Mouse (Mus musculus) forebrain, embryonic 12.5 days (tissue): ENCODE measurements around the gene Dxo. TPM values are rescaled to one million over a fixed set of nuclear protein-coding genes. Genes with fewer than 3 reads are reported as not detected.
"Not testable (repeated sequence)": the region's sequence is repeated elsewhere in the genome, so short reads cannot be mapped to it uniquely, and the experiment has no call there.

ENCODE experiments used
- ATAC-seq: fragments of 200-750 bp; cut with Nextera tagmentation; 2 replicates; pipeline ENCODE4 v1.8.0; 2017; ENCODE audit warnings: moderate TSS enrichment; ENCODE audit not compliant: low FRiP score
- H3K27ac ChIP-seq: fragments of 300-500 bp; sonication (generic); 2 replicates; pipeline ENCODE4 v1.5.1; 2016; ENCODE audit warnings: mild to moderate bottlenecking
- H3K27me3 ChIP-seq: fragments of 300-500 bp; sonication (generic); 2 replicates; pipeline ENCODE4 v1.6.1; 2016; ENCODE audit warnings: mild to moderate bottlenecking
- H3K36me3 ChIP-seq: fragments of 300-500 bp; sonication (generic); replicated peaks from 2 replicates; pipeline ENCODE4 v1.6.1; 2016; ENCODE audit warnings: mild to moderate bottlenecking
- H3K4me1 ChIP-seq: fragments of 300-500 bp; sonication (generic); 2 replicates; pipeline ENCODE4 v1.6.1; 2016
- H3K4me2 ChIP-seq: fragments of 300-500 bp; sonication (generic); 2 replicates; pipeline ENCODE4 v1.6.1; 2016; ENCODE audit warnings: mild to moderate bottlenecking, moderate library complexity
- H3K4me3 ChIP-seq: fragments of 300-500 bp; sonication (generic); replicated peaks from 2 replicates; pipeline ENCODE4 v1.5.1; 2016; ENCODE audit warnings: mild to moderate bottlenecking
- H3K9ac ChIP-seq: fragments of 300-500 bp; sonication (generic); 2 replicates; pipeline ENCODE4 v1.6.1; 2016; ENCODE audit warnings: mild to moderate bottlenecking
- H3K9me3 ChIP-seq: fragments of 300-500 bp; sonication (generic); 2 replicates; pipeline ENCODE4 v1.6.1; 2016
- WGBS: fragments of 180-500 bp; shearing (Covaris S2); methylation state at CpG from one replicate; pipeline ENCODE4 v1.1.7; 2016; 5-methylcytosine and 5-hydroxymethylcytosine counted together
- polyA plus RNA-seq: library from polyadenylated mRNA; unstranded; fragments of >200 nt; fragmentation: Nextera tagmentation; extraction: Ambion mirVana; gene quantifications from 2 replicates; pipeline ENCODE4 v1.2.1, GENCODE M21; 2016

Gene Dxo
- polyA plus RNA-seq, result 72.9 and 77.6 TPM in 2 replicates

- no peaks in the 10 kb centered on the region for H3K9me3 ChIP-seq
- peak; percentile 92 for ATAC-seq
- H3K36me3 ChIP-seq, result peaks cover 51% of the 10 kb centered on the region
- H3K4me3 ChIP-seq, result peak within 1 kb of the TSS; percentile 78
- H3K27ac ChIP-seq, result peak within 1 kb of the TSS; percentile 86
- peak within 1 kb of the TSS; percentile 78 for H3K9ac ChIP-seq
- H3K27me3 ChIP-seq, result no peaks in the 10 kb centered on the region
- H3K4me2 ChIP-seq, result peak within 1 kb of the TSS; percentile 100
- under 1% methylated on average over 40 of the region's 40 CpGs for WGBS
- H3K4me1 ChIP-seq, result peaks cover 28% of the 10 kb centered on the region
These were observed at the start of gene Dxo, which contains the start of gene Stk19 for GRCm38 (mm10) chr17:34836856-34837221. TSS of gene Dxo (plus strand) at chr17:34837019. TSS of gene Stk19 (minus strand) at chr17:34836945.

GRCm38 (mm10) chr17:34795016-34795415 lies 41.8 kb upstream of the Dxo start:
- Histone ChIP-seq H3K9me3 (peaks cover 3% of the 10 kb centered on the region; the same call in 1 of the 2 replicates), H3K27me3 (no peaks in the 10 kb centered on the region), H3K4me1 (no peaks in the 10 kb centered on the region), H3K9ac (no peak overlapping the region), H3K4me2 (no peak overlapping the region), H3K36me3 (no peaks in the 10 kb centered on the region), H3K27ac (no peak overlapping the region), H3K4me3 (no peak overlapping the region)
- WGBS, result 86% methylated on average over 10 of the region's 10 CpGs
- no peak for ATAC-seq

DNA sequence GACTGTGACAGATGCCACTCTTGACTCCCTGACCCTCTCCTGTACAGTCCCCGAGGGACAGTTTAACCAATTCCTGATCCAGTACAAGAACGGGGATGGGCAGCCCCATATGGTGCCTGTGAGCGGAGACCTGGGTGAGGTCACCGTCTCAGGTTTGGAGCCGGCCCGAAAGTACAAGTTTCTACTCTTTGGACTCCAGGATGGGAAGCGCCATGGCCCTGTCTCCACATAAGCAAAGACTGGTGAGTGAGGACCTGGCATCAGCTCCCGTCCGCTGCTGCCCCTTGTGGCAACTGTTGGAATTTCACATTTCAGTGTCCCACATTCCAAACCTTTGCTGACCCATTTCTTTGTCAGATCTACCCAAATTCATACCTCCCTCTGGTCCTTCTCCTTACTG lies 41.2 kb upstream of the Dxo start:
- Histone ChIP-seq H3K27me3 (no peaks in the 10 kb centered on the region), H3K9ac (no peak overlapping the region), H3K36me3 (no peaks in the 10 kb centered on the region), H3K4me1 (no peaks in the 10 kb centered on the region), H3K9me3 (peaks cover 3% of the 10 kb centered on the region; the same call in 1 of the 2 replicates), H3K4me2 (no peak overlapping the region), H3K27ac (no peak overlapping the region), H3K4me3 (no peak overlapping the region)
- ATAC-seq, result no peak
- 65% methylated on average over 9 of the region's 9 CpGs for WGBS

- Histone ChIP-seq H3K9me3 (peaks cover 3% of the 10 kb centered on the region; the same call in 1 of the 2 replicates), H3K9ac (no peak overlapping the region), H3K27me3 (no peaks in the 10 kb centered on the region), H3K27ac (no peak overlapping the region), H3K4me2 (no peak overlapping the region), H3K4me3 (no peak overlapping the region), H3K36me3 (no peaks in the 10 kb centered on the region), H3K4me1 (no peaks in the 10 kb centered on the region)
- ATAC-seq, result no peak
- WGBS, result 85% methylated on average over 8 of the region's 8 CpGs
These were observed 40.3 kb upstream of the Dxo start for GRCm38 (mm10) chr17:34796311-34797140.

DNA sequence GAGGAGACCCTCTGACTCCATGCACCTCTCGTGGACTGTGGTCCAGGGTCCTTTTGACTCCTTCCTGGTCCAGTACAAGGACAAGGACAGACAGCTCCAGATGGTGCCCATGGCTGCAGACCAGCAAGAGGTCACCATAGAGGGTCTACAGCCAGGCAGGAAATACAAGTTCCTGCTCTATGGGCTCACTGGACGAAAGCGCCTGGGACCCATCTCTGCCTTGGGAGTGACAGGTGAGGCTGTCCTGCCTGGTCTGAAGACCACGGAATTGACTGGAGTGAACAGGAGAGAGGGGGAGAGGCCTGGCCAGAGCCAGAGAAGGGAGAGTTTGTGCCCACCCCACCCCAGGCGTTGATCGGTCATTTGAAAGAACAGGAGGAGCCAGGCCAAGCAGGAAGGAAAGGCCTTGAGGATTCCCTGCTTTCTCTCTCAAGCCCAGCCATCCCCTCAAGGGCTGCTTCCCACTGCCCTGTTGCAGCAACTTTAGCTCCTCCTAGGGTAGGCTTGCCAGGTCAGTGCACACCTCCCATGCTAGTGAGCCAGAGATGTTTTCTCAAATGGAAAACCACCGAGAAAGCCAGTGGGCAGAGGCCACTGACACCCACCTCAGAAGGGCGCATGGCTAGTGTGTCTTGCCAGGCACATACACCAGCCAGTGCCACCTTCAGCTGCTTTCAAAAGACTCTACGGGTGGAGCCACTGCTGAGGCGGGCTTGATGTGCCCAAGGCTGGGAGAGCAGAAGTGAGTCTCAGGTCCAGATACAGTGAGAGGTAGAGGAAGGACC lies 39.4 kb upstream of the Dxo start:
- WGBS, result 90% methylated on average over 10 of the region's 10 CpGs
- not testable (repeated sequence) for H3K27me3 ChIP-seq, H3K9me3 ChIP-seq, H3K36me3 ChIP-seq, H3K4me3 ChIP-seq, H3K4me1 ChIP-seq, ATAC-seq, H3K9ac ChIP-seq, H3K27ac ChIP-seq, H3K4me2 ChIP-seq

DNA sequence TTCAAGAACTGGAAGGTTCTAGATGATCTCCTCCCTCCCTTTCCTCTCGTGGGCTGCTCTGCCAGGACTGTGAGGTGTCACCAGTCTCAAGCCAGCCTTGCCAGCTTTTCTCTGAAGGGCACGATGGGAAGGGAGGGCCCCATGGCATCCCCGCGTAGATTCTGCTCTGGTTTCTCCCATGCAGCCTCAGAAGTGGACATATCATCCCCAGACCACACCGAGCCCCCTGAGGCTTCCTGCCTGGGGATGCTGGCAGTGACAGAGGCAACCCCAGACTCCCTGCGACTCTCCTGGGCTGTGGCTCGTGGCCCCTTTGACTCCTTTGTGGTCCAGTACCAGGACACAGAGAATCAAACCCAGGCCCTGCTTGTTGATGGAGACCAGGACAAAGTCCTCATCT lies 38.7 kb upstream of the Dxo start:
- not testable (repeated sequence) for H3K9me3 ChIP-seq, H3K4me1 ChIP-seq, H3K4me3 ChIP-seq, H3K4me2 ChIP-seq, ATAC-seq, H3K27ac ChIP-seq, H3K27me3 ChIP-seq, H3K36me3 ChIP-seq, H3K9ac ChIP-seq
- WGBS, result 91% methylated on average over 6 of the region's 7 CpGs

- 91% methylated on average over 15 of the region's 17 CpGs for WGBS
- Histone ChIP-seq H3K9me3 (no peaks in the 10 kb centered on the region), H3K27me3 (no peaks in the 10 kb centered on the region), H3K4me2 (no peak overlapping the region), H3K4me3 (no peak overlapping the region), H3K9ac (no peak overlapping the region), H3K4me1 (no peaks in the 10 kb centered on the region), H3K27ac (no peak overlapping the region), H3K36me3 (no peaks in the 10 kb centered on the region)
- no peak for ATAC-seq
These were observed 37.8 kb upstream of the Dxo start for GRCm38 (mm10) chr17:34798866-34799530.

GRCm38 (mm10) chr17:34799531-34799925 lies 37.3 kb upstream of the Dxo start:
- H3K27me3 ChIP-seq, result no peaks in the 10 kb centered on the region
- no peak overlapping the region for H3K27ac ChIP-seq
- H3K9me3 ChIP-seq, result no peaks in the 10 kb centered on the region
- H3K4me1 ChIP-seq, result no peaks in the 10 kb centered on the region
- H3K4me3 ChIP-seq, result no peak overlapping the region
- H3K36me3 ChIP-seq, result no peaks in the 10 kb centered on the region
- no peak overlapping the region for H3K4me2 ChIP-seq
- ATAC-seq, result no peak
- 89% methylated on average over 4 of the region's 4 CpGs for WGBS
- no peak overlapping the region for H3K9ac ChIP-seq

- H3K4me3 ChIP-seq, H3K36me3 ChIP-seq, H3K27me3 ChIP-seq, H3K4me2 ChIP-seq, H3K9ac ChIP-seq, ATAC-seq, H3K4me1 ChIP-seq, H3K27ac ChIP-seq, H3K9me3 ChIP-seq: not testable (repeated sequence)
- 92% methylated on average over 16 of the region's 16 CpGs for WGBS
These were observed 36.0 kb upstream of the Dxo start for GRCm38 (mm10) chr17:34800781-34801305.

DNA sequence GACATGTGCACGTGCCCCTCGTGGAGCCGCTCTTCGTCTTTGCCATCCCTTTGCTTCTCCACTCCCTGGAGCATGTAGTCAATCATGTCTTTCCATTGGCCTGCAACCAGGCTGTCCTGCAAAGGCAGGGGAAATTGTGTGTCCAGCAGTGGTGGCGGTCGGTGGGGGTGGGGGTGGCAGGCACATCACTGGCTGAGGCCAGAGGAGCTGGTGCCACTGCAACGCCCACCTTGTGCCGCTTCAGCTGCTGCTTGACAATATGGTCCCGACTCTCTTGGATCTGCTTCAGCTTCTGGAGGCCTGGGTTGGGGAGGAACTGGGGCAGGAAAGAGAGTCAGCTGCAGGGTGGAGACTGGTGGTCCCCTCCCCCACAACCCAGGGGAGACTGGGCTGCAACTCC lies 34.1 kb upstream of the Dxo start:
- ATAC-seq, H3K9ac ChIP-seq, H3K4me3 ChIP-seq, H3K9me3 ChIP-seq, H3K4me2 ChIP-seq, H3K36me3 ChIP-seq, H3K4me1 ChIP-seq, H3K27ac ChIP-seq, H3K27me3 ChIP-seq: not testable (repeated sequence)
- 95% methylated on average over 9 of the region's 9 CpGs for WGBS

GRCm38 (mm10) chr17:34803367-34803766 lies 33.5 kb upstream of the Dxo start:
- H3K4me2 ChIP-seq, H3K9ac ChIP-seq, ATAC-seq, H3K27me3 ChIP-seq, H3K27ac ChIP-seq, H3K9me3 ChIP-seq, H3K4me3 ChIP-seq, H3K36me3 ChIP-seq, H3K4me1 ChIP-seq: not testable (repeated sequence)
- WGBS, result 87% methylated on average over 6 of the region's 6 CpGs

GRCm38 (mm10) chr17:34804301-34804700 lies 32.5 kb upstream of the Dxo start, which contains the start of gene Cyp21a1:
TSS of gene Cyp21a1 (minus strand) at chr17:34804561.
- H3K9ac ChIP-seq, H3K27ac ChIP-seq, H3K27me3 ChIP-seq, H3K36me3 ChIP-seq, H3K4me2 ChIP-seq, H3K9me3 ChIP-seq, H3K4me3 ChIP-seq, ATAC-seq, H3K4me1 ChIP-seq: not testable (repeated sequence)
- 84% methylated on average over 4 of the region's 6 CpGs for WGBS
